Mouse (Mus musculus) MEL (cell line): ENCODE results near the gene Aoah. TPM values are rescaled to one million over a fixed set of nuclear protein-coding genes. Genes with fewer than 3 reads are reported as not detected.

Experiments
- DNase-seq: peaks from one replicate; pipeline ENCODE4 v3.0.0; 2011; ENCODE audit warnings: low read depth, low spot score
- H3K27ac ChIP-seq: 2 replicates; pipeline ENCODE4 v1.5.1; 2012; ENCODE audit warnings: low read depth, mild to moderate bottlenecking, control low read depth, low read length, moderate library complexity; ENCODE audit not compliant: control insufficient read depth
- H3K27me3 ChIP-seq, 2 experiments: fragments of 150-350 bp in 1 of 2; sonication (generic) in 1 of 2; 2 replicates each; pipeline ENCODE4 v1.6.1; 2012; ENCODE audit warnings: low read length in 2 of 2, mild to moderate bottlenecking in 2 of 2, improper control_type of control experiment in 1 of 2, moderate library complexity in 1 of 2; ENCODE audit not compliant: insufficient read depth in 2 of 2, control insufficient read depth in 1 of 2
- H3K36me3 ChIP-seq, 2 experiments: 2 replicates each; pipeline ENCODE4 v1.6.1; 2012 to 2014; ENCODE audit warnings: low read length in 2 of 2, improper control_type of control experiment in 1 of 2, inconsistent platforms in 1 of 2, mild to moderate bottlenecking in 1 of 2; ENCODE audit not compliant: insufficient read depth in 2 of 2, control insufficient read depth in 1 of 2
- H3K4me1 ChIP-seq, 2 experiments: fragments of 150-350 bp in 1 of 2; sonication (generic) in 1 of 2; 2 replicates each; pipeline ENCODE4 v1.6.1; 2012; ENCODE audit warnings: low read length in 2 of 2, improper control_type of control experiment in 1 of 2, mild to moderate bottlenecking in 1 of 2; ENCODE audit not compliant: insufficient read depth in 2 of 2, control insufficient read depth in 1 of 2
- H3K4me3 ChIP-seq, 2 experiments: fragments of 150-350 bp in 1 of 2; sonication (generic) in 1 of 2; 2 replicates each; pipeline ENCODE4 v1.5.1; 2012; ENCODE audit warnings: low read depth in 2 of 2, low read length in 2 of 2, mild to moderate bottlenecking in 2 of 2, moderate library complexity in 2 of 2, control low read depth in 1 of 2, improper control_type of control experiment in 1 of 2; ENCODE audit not compliant: control insufficient read depth in 1 of 2, insufficient read depth in 1 of 2
- H3K79me2 ChIP-seq: 2 replicates; pipeline ENCODE4 v1.6.1; 2012; ENCODE audit warnings: mild to moderate bottlenecking, low read length, moderate library complexity; ENCODE audit not compliant: control insufficient read depth, poor library complexity, insufficient read depth
- H3K9ac ChIP-seq: 2 replicates; pipeline ENCODE4 v1.6.1; 2012; ENCODE audit warnings: low read depth, mild to moderate bottlenecking, control low read depth, low read length, moderate library complexity; ENCODE audit not compliant: control insufficient read depth, poor library complexity, severe bottlenecking
- H3K9me3 ChIP-seq: fragments of 150-350 bp; sonication (generic); replicated peaks from 2 replicates; pipeline ENCODE4 v1.6.1; 2012; ENCODE audit warnings: mild to moderate bottlenecking, low read length, improper control_type of control experiment, moderate library complexity; ENCODE audit not compliant: insufficient read depth
- BHLHE40 ChIP-seq: IDR thresholded peaks from 2 replicates; pipeline ENCODE4 v1.6.1; 2012; ENCODE audit warnings: low read depth, mild to moderate bottlenecking, inconsistent platforms, low read length, improper control_type of control experiment, borderline replicate concordance
- CHD1 ChIP-seq: IDR thresholded peaks from 2 replicates; pipeline ENCODE4 v1.6.1; 2012; ENCODE audit warnings: low read depth, mild to moderate bottlenecking, inconsistent platforms, low read length, improper control_type of control experiment
- CHD2 ChIP-seq: IDR thresholded peaks from 2 replicates; pipeline ENCODE4 v1.6.1; 2011; ENCODE audit warnings: low read length, improper control_type of control experiment
- E2F4 ChIP-seq: IDR thresholded peaks from 2 replicates; pipeline ENCODE4 v1.6.1; 2011; ENCODE audit warnings: low read depth, low read length, improper control_type of control experiment, borderline replicate concordance
- ELF1 ChIP-seq: IDR thresholded peaks from 2 replicates; pipeline ENCODE4 v1.6.1; 2014; ENCODE audit warnings: low read depth, mild to moderate bottlenecking, inconsistent platforms, low read length, improper control_type of control experiment, moderate library complexity
- EP300 ChIP-seq, 2 experiments: IDR thresholded peaks; 2 replicates each; pipeline ENCODE4 v1.6.1; 2011; ENCODE audit warnings: improper control_type of control experiment in 2 of 2, low read length in 2 of 2, low read depth in 1 of 2, mild to moderate bottlenecking in 1 of 2
- ETS1 ChIP-seq: IDR thresholded peaks from 2 replicates; pipeline ENCODE4 v1.6.1; 2012; ENCODE audit warnings: low read depth, mild to moderate bottlenecking, inconsistent platforms, low read length, improper control_type of control experiment, moderate library complexity
- GABPA ChIP-seq: IDR thresholded peaks from 2 replicates; pipeline ENCODE4 v1.6.1; 2012; ENCODE audit warnings: low read depth, mild to moderate bottlenecking, inconsistent platforms, low read length, improper control_type of control experiment, moderate library complexity
- GATA1 ChIP-seq: IDR thresholded peaks from 2 replicates; pipeline ENCODE4 v1.6.1; 2011; ENCODE audit warnings: low read depth, low read length, improper control_type of control experiment
- HCFC1 ChIP-seq: IDR thresholded peaks from 2 replicates; pipeline ENCODE4 v1.6.1; 2012; ENCODE audit warnings: low read depth, mild to moderate bottlenecking, inconsistent platforms, low read length, improper control_type of control experiment, moderate library complexity
- JUND ChIP-seq: IDR thresholded peaks from 2 replicates; pipeline ENCODE4 v1.6.1; 2011; ENCODE audit warnings: low read depth, mild to moderate bottlenecking, improper control_type of control experiment, low read length
- KAT2A ChIP-seq: conservative IDR thresholded peaks from 2 replicates; pipeline ENCODE4 v1.6.1; 2012; ENCODE audit warnings: low read depth, low read length, improper control_type of control experiment, inconsistent platforms
- MAFK ChIP-seq: IDR thresholded peaks from 2 replicates; pipeline ENCODE4 v1.6.1; 2011; ENCODE audit warnings: low read depth, mild to moderate bottlenecking, low read length, improper control_type of control experiment, borderline replicate concordance
- MAZ ChIP-seq: IDR thresholded peaks from 2 replicates; pipeline ENCODE4 v1.6.1; 2012; ENCODE audit warnings: low read depth, mild to moderate bottlenecking, inconsistent platforms, low read length, improper control_type of control experiment
- MEF2A ChIP-seq: IDR thresholded peaks from 2 replicates; pipeline ENCODE4 v1.6.1; 2014; ENCODE audit warnings: low read depth, mild to moderate bottlenecking, inconsistent platforms, low read length, improper control_type of control experiment; ENCODE audit not compliant: poor library complexity, insufficient replicate concordance, severe bottlenecking; ENCODE audit errors: extremely low read depth
- MXI1 ChIP-seq: IDR thresholded peaks from 2 replicates; pipeline ENCODE4 v1.6.1; 2011; ENCODE audit warnings: mild to moderate bottlenecking, low read depth, low read length, improper control_type of control experiment
- MYB ChIP-seq: IDR thresholded peaks from 2 replicates; pipeline ENCODE4 v1.6.1; 2011; ENCODE audit warnings: mild to moderate bottlenecking, low read depth, low read length, improper control_type of control experiment
- MYC ChIP-seq: IDR thresholded peaks from 2 replicates; pipeline ENCODE4 v1.6.1; 2011; ENCODE audit warnings: low read depth, mild to moderate bottlenecking, low read length, improper control_type of control experiment, moderate library complexity
- NELFE ChIP-seq: IDR thresholded peaks from 2 replicates; pipeline ENCODE4 v1.6.1; 2011; ENCODE audit warnings: low read depth, low read length, improper control_type of control experiment
- NRF1 ChIP-seq: IDR thresholded peaks from 2 replicates; pipeline ENCODE4 v1.6.1; 2014; ENCODE audit warnings: low read depth, mild to moderate bottlenecking, inconsistent platforms, low read length, improper control_type of control experiment, moderate library complexity; ENCODE audit not compliant: poor library complexity, insufficient read depth, severe bottlenecking
- POLR2A ChIP-seq, 2 experiments: IDR thresholded peaks; 2 replicates each; pipeline ENCODE4 v1.6.1; 2011 to 2012; ENCODE audit warnings: low read length in 2 of 2, mild to moderate bottlenecking in 2 of 2, control low read depth in 1 of 2, improper control_type of control experiment in 1 of 2, low read depth in 1 of 2, moderate library complexity in 1 of 2; ENCODE audit not compliant: control insufficient read depth in 1 of 2, insufficient read depth in 1 of 2, poor library complexity in 1 of 2
- POLR2AphosphoS2 ChIP-seq: IDR thresholded peaks from 2 replicates; pipeline ENCODE4 v1.6.1; 2011; ENCODE audit warnings: low read length, improper control_type of control experiment
- POLR2AphosphoS5 ChIP-seq: IDR thresholded peaks from 2 replicates; pipeline ENCODE4 v1.6.1; 2012; ENCODE audit warnings: low read depth, borderline replicate concordance, mild to moderate bottlenecking, inconsistent platforms, low read length, moderate library complexity, mixed read lengths
- RAD21 ChIP-seq: IDR thresholded peaks from 2 replicates; pipeline ENCODE4 v1.6.1; 2011; ENCODE audit warnings: mild to moderate bottlenecking, low read depth, low read length, improper control_type of control experiment
- UBTF ChIP-seq: IDR thresholded peaks from 2 replicates; pipeline ENCODE4 v1.6.1; 2012; ENCODE audit warnings: low read depth, mild to moderate bottlenecking, inconsistent platforms, low read length, improper control_type of control experiment, moderate library complexity, borderline replicate concordance; ENCODE audit not compliant: insufficient read depth
- USF1 ChIP-seq: IDR thresholded peaks from 2 replicates; pipeline ENCODE4 v1.6.1; 2014; ENCODE audit warnings: low read depth, mild to moderate bottlenecking, inconsistent platforms, low read length, improper control_type of control experiment, moderate library complexity
- USF2 ChIP-seq, 2 experiments: IDR thresholded peaks; 2 replicates each; pipeline ENCODE4 v1.6.1; 2011 to 2012; ENCODE audit warnings: improper control_type of control experiment in 2 of 2, low read length in 2 of 2, borderline replicate concordance in 1 of 2, inconsistent platforms in 1 of 2, low read depth in 1 of 2, mild to moderate bottlenecking in 1 of 2; ENCODE audit not compliant: insufficient read depth in 1 of 2
- ZKSCAN1 ChIP-seq: IDR thresholded peaks from 2 replicates; pipeline ENCODE4 v1.6.1; 2012; ENCODE audit warnings: low read depth, mild to moderate bottlenecking, inconsistent platforms, low read length, improper control_type of control experiment, moderate library complexity
- ZMIZ1 ChIP-seq: IDR thresholded peaks from 2 replicates; pipeline ENCODE4 v1.6.1; 2012; ENCODE audit warnings: low read depth, mild to moderate bottlenecking, inconsistent platforms, low read length, improper control_type of control experiment, moderate library complexity
- ZNF384 ChIP-seq: IDR thresholded peaks from 2 replicates; pipeline ENCODE4 v1.6.1; 2012; ENCODE audit warnings: low read depth, mild to moderate bottlenecking, inconsistent platforms, low read length, improper control_type of control experiment
- polyA plus RNA-seq, 2 experiments: library from polyadenylated mRNA; stranded (reverse) in 1 of 2; unstranded in 1 of 2; fragments of >175 nt in 1 of 2; fragments of >200 nt in 1 of 2; gene quantifications; 2 replicates each; pipeline versions ENCODE4 v1.2.1 to v1.2.4; 2012; ENCODE audit warnings: low replicate concordance in 2 of 2, low read depth in 1 of 2; ENCODE audit not compliant: insufficient read length in 2 of 2, insufficient read depth in 1 of 2, missing spikeins in 1 of 2
- total RNA-seq: library from RNA; depleted of rRNA; stranded (reverse); fragments of 300-350 nt; gene quantifications from 2 replicates; pipeline ENCODE4 v1.2.3, GENCODE M21; 2012

Gene Aoah
- total and polyA plus RNA-seq, 3 experiments, result not detected

GRCm38 (mm10) chr13:20941707-20942106 is 147.8 kb downstream of the Aoah start:
- H3K27me3 ChIP-seq, result no peaks in the 10 kb centered on the region
- no peak overlapping the region for H3K9ac ChIP-seq
- no peaks in the 10 kb centered on the region for H3K36me3 ChIP-seq
- H3K27ac ChIP-seq, result no peak overlapping the region
- no peaks in the 10 kb centered on the region for H3K4me1 ChIP-seq
- H3K4me3 ChIP-seq, result no peak overlapping the region
- DNase-seq, result no peak
- H3K79me2 ChIP-seq, result no peaks in the 10 kb centered on the region
- no peaks in the 10 kb centered on the region for H3K9me3 ChIP-seq
- TF ChIP-seq NRF1 (no peak), POLR2A (IDR thresholded peaks at IDR 0.05; ENCODE audit: control insufficient read depth in 1 of 2, insufficient read depth in 1 of 2, low read depth in 1 of 2, low read length in 2 of 2, poor library complexity in 1 of 2) (no peak), GATA1 (no peak), CHD1 (no peak), ZMIZ1 (no peak), EP300 (IDR thresholded peaks at IDR 0.05; ENCODE audit: low read depth in 1 of 2, low read length in 2 of 2) (no peak), BHLHE40 (no peak), USF2 (IDR thresholded peaks at IDR 0.05; ENCODE audit: borderline replicate concordance in 1 of 2, insufficient read depth in 1 of 2, low read depth in 1 of 2, low read length in 2 of 2) (no peak), MYB (no peak), MEF2A (no peak), ZKSCAN1 (no peak), HCFC1 (no peak), ETS1 (no peak), POLR2AphosphoS5 (no peak), GABPA (no peak), MXI1 (no peak), ZNF384 (no peak), POLR2AphosphoS2 (no peak), RAD21 (no peak)

DNA sequence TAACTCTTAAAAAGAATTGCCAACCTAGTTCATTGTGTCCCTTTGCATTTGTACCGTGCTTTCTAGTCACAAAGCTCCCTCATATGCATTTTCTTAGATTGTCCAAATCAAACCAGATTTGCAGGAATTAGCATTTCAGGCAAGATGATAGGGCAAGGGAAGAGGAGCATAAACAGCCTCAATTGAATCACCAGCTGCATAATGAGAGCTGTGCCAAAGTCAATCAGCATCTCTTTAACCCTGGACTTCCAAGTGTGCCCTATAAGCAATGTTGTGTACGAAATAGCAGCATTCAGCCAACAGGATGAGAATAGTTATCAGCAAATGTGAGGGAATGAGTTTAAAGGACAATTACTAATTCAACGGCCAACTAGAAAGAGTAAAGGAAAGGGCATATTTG is 169.2 kb downstream of the Aoah start:
- Histone ChIP-seq H3K4me3 (no peak overlapping the region), H3K27me3 (no peaks in the 10 kb centered on the region), H3K36me3 (no peaks in the 10 kb centered on the region), H3K27ac (no peak overlapping the region), H3K9me3 (no peaks in the 10 kb centered on the region), H3K9ac (no peak overlapping the region), H3K79me2 (no peaks in the 10 kb centered on the region), H3K4me1 (no peaks in the 10 kb centered on the region)
- TF ChIP-seq KAT2A (no peak), MAZ (no peak), JUND (no peak), NELFE (no peak), GATA1 (no peak), GABPA (no peak), MYC (no peak), MAFK (no peak), POLR2AphosphoS2 (no peak), UBTF (no peak), ETS1 (no peak), E2F4 (no peak), ZKSCAN1 (no peak), NRF1 (no peak), ELF1 (no peak), POLR2AphosphoS5 (no peak), ZNF384 (no peak), USF1 (no peak), CHD2 (no peak)
- no peak for DNase-seq
